Mouse (Mus musculus) lung, postnatal 25 days (tissue): ENCODE data around the gene Gphb5.
"Not testable (repeated sequence)": the region's sequence is repeated elsewhere in the genome, so short reads cannot be mapped to it uniquely, and the experiment has no call there.

Experiments
- DNase-seq: peaks from one replicate; pipeline ENCODE4 v3.0.0; 2022; ENCODE audit warnings: low spot score

Gene Gphb5

DNA sequence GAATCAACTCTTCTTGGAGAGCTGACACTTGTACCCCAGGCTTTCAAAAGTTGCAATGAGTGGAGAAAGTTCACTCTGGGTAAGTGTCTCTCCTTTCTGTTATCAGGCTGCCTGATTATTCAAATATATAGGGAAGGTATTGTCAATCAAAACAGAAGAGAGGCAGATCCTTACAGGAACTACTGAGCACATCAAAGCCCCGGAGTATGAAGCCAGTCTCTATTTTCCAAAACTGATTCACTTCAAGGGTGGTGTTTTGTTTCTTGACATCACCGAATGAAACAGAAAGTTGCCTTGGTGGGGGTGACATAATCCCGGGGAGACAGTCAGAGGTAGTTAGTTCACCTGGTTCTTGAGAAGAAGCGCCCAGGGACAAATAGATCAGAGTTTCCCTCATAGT, at the start of gene Gphb5:
Gene Gphb5, minus strand, starts transcription at position 101 of the 400 bp plus-strand sequence.
- DNase-seq: no peak

DNA sequence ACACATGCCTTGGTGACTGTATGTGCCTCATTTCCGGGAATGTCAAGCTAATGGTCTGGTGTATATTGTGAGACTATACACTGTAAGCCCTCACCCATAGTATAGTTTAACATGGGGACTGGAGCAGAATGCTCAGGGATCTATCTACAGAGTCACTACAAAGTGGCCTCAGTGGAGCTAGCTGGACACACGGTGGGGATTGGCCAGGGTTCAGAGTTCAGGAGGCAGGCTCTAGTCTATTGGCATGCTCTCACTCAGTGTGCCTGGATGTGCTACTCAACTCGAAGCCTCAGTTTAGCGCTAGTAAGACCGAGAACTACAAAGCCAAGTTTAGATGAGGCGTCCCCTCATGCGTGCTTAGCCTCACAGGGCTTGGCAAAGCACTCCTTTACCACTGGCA, 49.6 kb upstream of the Gphb5 start:
- no peak for DNase-seq

GRCm38 (mm10) chr12:75464016-75464769, 47.6 kb upstream of the Gphb5 start:
- no peak for DNase-seq

DNA sequence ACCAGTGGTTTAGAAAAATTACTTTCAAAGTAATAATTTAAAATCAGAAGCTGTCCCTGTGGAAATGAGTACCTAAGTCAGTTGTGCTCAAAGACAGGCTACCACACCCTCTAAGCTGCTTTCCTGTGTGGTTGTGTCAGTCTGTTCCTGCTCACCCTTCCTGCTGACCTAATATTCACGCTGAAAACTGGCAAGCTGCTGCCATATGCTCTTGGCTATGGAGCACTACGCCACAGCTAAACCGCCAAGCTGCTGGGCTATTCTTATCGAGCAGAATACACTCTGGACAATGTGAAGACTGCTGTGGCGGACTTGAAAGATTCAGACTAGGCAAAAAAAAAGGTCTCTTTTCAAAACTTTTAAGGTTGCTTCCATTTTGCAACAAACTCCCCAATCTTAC, 44.0 kb upstream of the Gphb5 start:
- no peak for DNase-seq

- DNase-seq: no peak
Observed at GRCm38 (mm10) chr12:75459656-75460055, 43.1 kb upstream of the Gphb5 start.

DNA sequence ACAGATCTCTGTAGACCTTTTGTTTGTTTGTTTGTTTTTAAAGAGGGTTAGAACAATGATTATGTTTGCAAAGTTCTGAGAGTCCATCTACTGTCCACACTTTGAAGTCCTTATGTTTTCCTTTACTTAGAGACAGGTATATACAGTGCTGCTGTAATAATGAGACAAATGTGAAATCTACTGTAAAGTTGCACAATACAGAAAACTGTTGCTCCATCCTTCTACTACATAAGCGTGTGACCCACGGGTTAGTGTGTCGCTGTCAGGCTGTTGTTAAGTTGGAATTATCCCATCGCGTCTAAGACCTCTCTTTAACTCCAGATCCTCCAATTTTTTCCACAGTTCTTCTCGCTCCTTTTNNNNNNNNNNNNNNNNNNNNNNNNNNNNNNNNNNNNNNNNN, 36.9 kb upstream of the Gphb5 start:
- no peak for DNase-seq

- DNase-seq: no peak
Observed at GRCm38 (mm10) chr12:75453027-75453426, 36.4 kb upstream of the Gphb5 start.

DNA sequence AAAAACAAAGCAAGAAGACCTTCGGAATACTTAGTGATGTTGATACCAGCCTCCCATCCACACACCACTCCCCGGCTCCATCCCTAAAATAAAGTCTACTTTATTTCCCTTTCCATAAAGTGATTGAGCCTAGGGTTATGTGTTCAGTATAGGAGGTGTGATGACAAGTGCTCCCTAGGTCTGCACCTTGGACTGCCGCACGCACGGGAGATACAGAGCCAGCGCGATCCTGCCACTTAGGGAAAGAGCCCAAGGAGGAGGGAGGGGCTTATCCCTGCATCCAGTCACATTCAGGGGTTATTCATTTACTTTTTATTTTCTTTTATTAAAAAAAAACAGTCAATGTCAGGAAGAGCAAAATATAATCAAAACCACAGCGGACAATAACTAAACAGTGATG, 34.0 kb upstream of the Gphb5 start:
- no peak for DNase-seq

GRCm38 (mm10) chr12:75450011-75450410, 33.4 kb upstream of the Gphb5 start:
- peak; percentile 71 for DNase-seq

DNA sequence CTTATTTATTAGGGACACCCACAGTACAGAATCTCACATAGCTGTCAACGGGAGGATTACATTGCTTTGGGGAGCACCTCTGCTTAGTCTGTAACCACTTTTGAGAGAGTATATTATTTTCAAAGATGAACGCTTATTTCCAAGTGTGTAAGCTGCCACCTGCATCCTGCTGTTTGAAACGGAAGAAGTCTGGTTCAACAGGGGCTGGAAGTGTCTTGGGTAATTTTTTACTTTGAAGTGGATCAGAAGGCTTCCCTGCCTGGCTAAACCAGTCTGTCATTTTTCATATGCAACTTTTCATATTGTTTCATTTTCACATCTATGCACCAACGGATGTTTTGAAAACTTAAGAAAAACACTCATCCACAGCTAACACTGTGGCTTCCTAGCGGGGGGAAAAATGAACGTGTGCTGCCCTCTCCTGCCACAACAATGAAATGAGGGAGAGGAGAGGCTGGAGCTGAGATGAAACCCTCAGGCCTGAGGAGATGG, 32.9 kb upstream of the Gphb5 start:
- DNase-seq: peak; percentile 43

GRCm38 (mm10) chr12:75448921-75449320, 32.3 kb upstream of the Gphb5 start:
- DNase-seq: peak; percentile 66

GRCm38 (mm10) chr12:75446245-75446644, 29.7 kb upstream of the Gphb5 start:
- peak; percentile 35 for DNase-seq

DNA sequence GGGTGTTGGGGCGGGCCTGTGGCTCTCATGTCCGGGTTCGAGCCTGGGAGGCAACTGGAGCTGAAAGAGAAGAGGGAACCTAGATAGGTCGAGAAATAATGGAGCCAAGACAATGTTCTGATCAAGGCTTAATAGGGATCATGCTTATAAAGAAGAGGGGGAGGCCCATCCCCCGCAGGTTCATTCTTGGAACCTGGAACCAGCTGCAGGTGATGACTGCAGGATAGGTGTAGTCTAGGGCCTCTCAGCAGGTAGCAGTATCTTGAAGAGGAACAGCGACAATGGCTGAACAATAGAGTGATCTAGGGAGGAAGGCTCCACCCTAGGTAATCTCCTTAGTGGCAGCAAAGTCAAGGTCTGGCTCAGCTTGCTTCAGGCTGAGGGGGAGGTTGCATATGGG, 15.8 kb upstream of the Gphb5 start:
- not testable (repeated sequence) for DNase-seq

GRCm38 (mm10) chr12:75429685-75430396, 13.3 kb upstream of the Gphb5 start:
- no peak for DNase-seq

- no peak for DNase-seq
Observed at GRCm38 (mm10) chr12:75428719-75429118, 12.1 kb upstream of the Gphb5 start.

GRCm38 (mm10) chr12:75425882-75426281, 9.3 kb upstream of the Gphb5 start:
- no peak for DNase-seq

- no peak for DNase-seq
Observed at GRCm38 (mm10) chr12:75424817-75425216, 8.2 kb upstream of the Gphb5 start.

- no peak for DNase-seq
Observed at GRCm38 (mm10) chr12:75424359-75424758, 7.8 kb upstream of the Gphb5 start.

GRCm38 (mm10) chr12:75414991-75415390, 1.6 kb downstream of the Gphb5 start:
- DNase-seq: peak; percentile 11

DNA sequence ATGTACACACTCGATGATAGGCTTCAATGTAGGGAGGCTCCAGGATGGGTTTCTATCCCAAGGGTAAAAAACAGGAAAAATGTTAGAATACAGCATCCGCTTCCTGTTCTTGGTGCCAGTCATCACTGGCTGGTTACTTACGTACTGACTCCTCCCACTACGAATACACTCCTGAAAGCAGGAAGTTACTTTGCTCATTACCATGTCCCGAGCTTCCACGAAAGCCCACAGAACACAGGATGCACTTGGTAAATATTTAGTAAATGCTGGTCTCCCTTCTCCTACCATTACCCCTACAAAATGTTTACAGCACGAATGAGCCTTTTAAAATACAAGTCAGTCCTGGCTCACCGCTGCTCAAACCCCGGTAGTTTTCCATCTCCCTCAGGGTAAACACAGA, 3.6 kb downstream of the Gphb5 start:
- DNase-seq: peak; percentile 64

DNA sequence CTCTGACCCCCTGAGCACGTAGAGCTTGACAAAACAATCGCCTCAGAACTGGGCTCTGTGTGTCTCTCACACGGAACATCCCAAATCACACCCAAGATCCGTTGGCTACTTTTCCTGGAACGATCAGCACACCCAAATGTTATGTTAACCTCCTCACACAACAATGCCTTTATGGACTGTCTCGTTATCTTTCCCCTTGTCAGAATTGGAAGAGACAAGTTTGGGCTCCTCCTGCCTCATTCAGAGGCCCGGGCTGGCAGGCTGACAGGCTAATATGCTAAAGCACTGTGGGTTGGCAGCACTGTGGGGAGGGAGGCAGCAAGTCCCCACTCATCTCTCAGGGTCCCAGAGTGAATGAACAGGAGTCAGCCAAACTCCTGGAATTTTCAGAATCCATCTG, 19.5 kb downstream of the Gphb5 start:
- DNase-seq: peak; percentile 42

- DNase-seq: no peak
Observed at GRCm38 (mm10) chr12:75396616-75397015, 20.0 kb downstream of the Gphb5 start.

DNA sequence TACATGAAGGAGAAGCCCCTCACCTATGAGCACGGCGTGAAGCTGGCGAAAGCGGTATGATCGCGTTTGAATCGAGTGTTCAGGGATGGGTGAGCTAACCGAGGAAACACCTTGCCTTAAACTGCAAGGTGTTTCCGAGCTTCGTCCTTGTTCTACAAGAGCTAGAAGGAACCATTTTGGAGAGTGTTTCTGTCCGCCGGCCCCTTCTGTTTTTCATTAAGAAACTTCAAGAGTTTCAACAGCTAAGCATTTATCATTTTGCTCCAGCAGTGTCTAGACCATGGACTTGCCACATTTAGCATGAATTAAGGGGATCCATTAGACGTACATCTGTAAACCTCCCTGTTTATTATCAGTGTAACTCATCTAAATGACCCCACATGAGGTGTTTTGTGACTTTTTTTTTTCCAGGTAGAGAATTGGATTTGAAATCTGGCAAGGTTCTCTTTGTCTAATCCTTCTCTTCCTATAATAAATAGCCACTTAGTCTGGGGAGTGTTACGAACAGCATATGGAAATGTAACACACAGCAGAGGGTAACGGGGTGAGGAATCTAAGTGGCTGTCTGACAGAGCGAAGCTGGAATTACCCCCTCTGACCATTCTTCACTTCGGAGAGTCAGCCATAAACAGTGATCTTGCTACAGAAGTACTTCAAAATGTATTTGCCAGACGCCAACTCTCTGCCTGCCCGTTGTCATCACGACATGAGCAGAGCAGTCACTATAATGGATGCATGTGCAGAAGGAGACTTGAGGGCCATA, 22.4 kb downstream of the Gphb5 start:
- no peak for DNase-seq
